Mouse (Mus musculus): ENCODE measurements around the gene Gm5800. TPM values are rescaled to one million over a fixed set of nuclear protein-coding genes. Genes with fewer than 3 reads are reported as not detected.

The Gm5800 gene
- polyA plus RNA-seq (2012; fragmentation: generic; extraction: Trizol): not detected

DNA sequence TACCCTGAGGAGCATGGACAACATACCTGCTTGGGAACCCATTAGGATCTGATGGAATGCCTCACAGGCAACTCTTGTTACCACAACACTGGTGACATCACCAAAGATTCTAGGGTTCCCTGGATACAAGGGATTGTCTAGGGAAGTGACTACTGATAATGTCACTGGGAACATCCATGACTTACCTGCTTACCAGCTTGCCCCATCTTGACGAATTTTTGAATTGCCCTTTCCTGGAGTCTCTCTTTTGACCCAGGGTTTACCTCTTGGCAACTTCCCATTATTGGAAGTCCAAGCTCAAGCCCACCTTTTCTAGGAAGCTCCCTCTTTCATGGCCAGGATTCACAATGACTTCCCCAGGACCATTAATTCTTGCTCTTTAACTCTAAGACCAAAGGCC is at the start of gene Gm5800:
Gene Gm5800 (minus strand): TSS at position 101 of the 400 bp plus-strand sequence.
- Histone ChIP-seq H3ac (ENCODE audit: control insufficient read depth, insufficient read length) (no peak within 1 kb of the TSS), H3K27me3 (ENCODE audit: control insufficient read depth, insufficient read depth, insufficient read length) (no peaks in the 10 kb centered on the region), H3K36me3 (ENCODE audit: control insufficient read depth, insufficient read depth) (no peaks in the 10 kb centered on the region), H3K4me2 (ENCODE audit: low read depth) (no peak within 1 kb of the TSS), H3K79me2 (ENCODE audit: control insufficient read depth, insufficient read depth) (no peaks in the 10 kb centered on the region), H3K4me3 (no peak within 1 kb of the TSS)
- TF ChIP-seq CEBPB (IDR thresholded peaks at IDR 0.05; ENCODE audit: insufficient read depth, poor library complexity, severe bottlenecking): no peak

- H3K27me3 ChIP-seq (ENCODE audit: control insufficient read depth, insufficient read depth, insufficient read length): no peaks in the 10 kb centered on the region
- H3K36me3 ChIP-seq (ENCODE audit: control insufficient read depth, insufficient read depth): no peaks in the 10 kb centered on the region
- H3K79me2 ChIP-seq (ENCODE audit: control insufficient read depth, insufficient read depth): no peaks in the 10 kb centered on the region
- H3ac ChIP-seq (ENCODE audit: control insufficient read depth, insufficient read length): no peak overlapping the region
- no peak overlapping the region for H3K4me3 ChIP-seq
- TF ChIP-seq MYOG (IDR thresholded peaks at IDR 0.05; ENCODE audit: control insufficient read depth in 1 of 3, insufficient read depth in 1 of 3, insufficient read length in 2 of 3, low read depth in 2 of 3): no peak
- no peak for TF ChIP-seq CEBPB (IDR thresholded peaks at IDR 0.05; ENCODE audit: insufficient read depth, poor library complexity, severe bottlenecking)
- no peak for TF ChIP-seq POLR2A (IDR thresholded peaks at IDR 0.05; ENCODE audit: insufficient read length, low read depth)
- TF ChIP-seq TCF12 (IDR thresholded peaks at IDR 0.05; ENCODE audit: insufficient read depth, poor library complexity, severe bottlenecking): no peak
- no peak for TF ChIP-seq POLR2AphosphoS2 (IDR thresholded peaks at IDR 0.05; ENCODE audit: insufficient read length, low read depth)
- TF ChIP-seq REST (IDR thresholded peaks at IDR 0.05; ENCODE audit: insufficient read depth, insufficient read length): no peak
- no peak for TF ChIP-seq E2F4 (IDR thresholded peaks at IDR 0.05; ENCODE audit: insufficient read depth)
- no peak for TF ChIP-seq MYOD1 (IDR thresholded peaks at IDR 0.05; ENCODE audit: control insufficient read depth in 1 of 3, insufficient read length in 2 of 3, low read depth in 2 of 3)
- no peak for TF ChIP-seq TCF3 (IDR thresholded peaks at IDR 0.05; ENCODE audit: insufficient read length, low read depth)
- TF ChIP-seq USF1 (IDR thresholded peaks at IDR 0.05; ENCODE audit: low read depth): no peak
- TF ChIP-seq MAX (IDR thresholded peaks at IDR 0.05; ENCODE audit: low read depth): no peak
- no peak for TF ChIP-seq SRF (IDR thresholded peaks at IDR 0.05; ENCODE audit: control insufficient read depth, insufficient read length, low read depth)
- no peak overlapping the region for H3K4me2 ChIP-seq (ENCODE audit: low read depth)
Measured at GRCm38 (mm10) chr14:51755944-51756343, 39.0 kb upstream of the Gm5800 start.

DNA sequence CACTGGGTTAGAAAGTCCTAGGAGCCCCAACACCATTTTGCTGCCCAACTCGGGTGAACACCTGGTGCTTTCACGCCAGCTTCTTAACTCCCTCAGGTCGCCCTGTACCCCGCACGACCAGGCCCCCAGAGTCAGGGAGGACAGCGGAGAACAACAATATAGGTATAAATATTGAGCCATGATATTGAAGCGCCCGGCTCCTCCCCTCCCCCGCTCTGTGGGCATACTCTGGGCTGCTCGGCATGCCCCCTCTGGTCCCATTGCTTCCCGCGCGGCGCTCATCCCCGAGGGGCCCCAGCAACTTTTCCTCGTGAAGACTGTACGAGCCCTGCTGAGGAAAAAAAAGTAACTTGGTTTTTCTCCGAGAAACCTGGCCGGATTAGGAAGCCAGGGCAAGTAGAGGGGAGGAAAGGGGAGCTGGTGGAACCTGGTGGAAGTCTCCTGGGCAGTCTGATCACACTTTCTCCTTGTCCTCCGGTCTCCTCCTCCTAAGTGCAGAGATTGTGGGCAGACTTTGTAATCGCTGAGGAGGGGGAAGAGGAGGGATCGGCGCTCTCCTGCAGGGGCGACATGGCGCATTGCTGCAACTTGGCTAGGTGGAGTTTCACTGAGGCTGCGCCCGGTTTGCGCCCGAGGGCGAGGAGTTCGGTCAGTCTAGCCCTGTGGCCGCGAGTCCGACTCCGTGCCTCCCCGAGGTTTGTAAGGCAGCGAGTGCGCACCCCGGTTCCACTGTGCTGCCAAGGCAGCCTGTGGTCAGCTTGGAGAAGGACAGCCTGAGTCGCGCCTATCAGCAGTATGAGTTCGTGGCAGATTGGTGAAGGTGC is 23.6 kb upstream of the Gm5800 start:
- peaks cover 5% of the 10 kb centered on the region for H3K27me3 ChIP-seq (ENCODE audit: control insufficient read depth, insufficient read depth, insufficient read length)
- no peak overlapping the region for H3ac ChIP-seq (ENCODE audit: control insufficient read depth, insufficient read length)
- H3K36me3 ChIP-seq (ENCODE audit: control insufficient read depth, insufficient read depth): no peaks in the 10 kb centered on the region
- H3K4me3 ChIP-seq: no peak overlapping the region
- TF ChIP-seq CEBPB (IDR thresholded peaks at IDR 0.05; ENCODE audit: insufficient read depth, poor library complexity, severe bottlenecking): no peak
- no peak overlapping the region for H3K4me2 ChIP-seq (ENCODE audit: low read depth)
- no peaks in the 10 kb centered on the region for H3K79me2 ChIP-seq (ENCODE audit: control insufficient read depth, insufficient read depth)

DNA sequence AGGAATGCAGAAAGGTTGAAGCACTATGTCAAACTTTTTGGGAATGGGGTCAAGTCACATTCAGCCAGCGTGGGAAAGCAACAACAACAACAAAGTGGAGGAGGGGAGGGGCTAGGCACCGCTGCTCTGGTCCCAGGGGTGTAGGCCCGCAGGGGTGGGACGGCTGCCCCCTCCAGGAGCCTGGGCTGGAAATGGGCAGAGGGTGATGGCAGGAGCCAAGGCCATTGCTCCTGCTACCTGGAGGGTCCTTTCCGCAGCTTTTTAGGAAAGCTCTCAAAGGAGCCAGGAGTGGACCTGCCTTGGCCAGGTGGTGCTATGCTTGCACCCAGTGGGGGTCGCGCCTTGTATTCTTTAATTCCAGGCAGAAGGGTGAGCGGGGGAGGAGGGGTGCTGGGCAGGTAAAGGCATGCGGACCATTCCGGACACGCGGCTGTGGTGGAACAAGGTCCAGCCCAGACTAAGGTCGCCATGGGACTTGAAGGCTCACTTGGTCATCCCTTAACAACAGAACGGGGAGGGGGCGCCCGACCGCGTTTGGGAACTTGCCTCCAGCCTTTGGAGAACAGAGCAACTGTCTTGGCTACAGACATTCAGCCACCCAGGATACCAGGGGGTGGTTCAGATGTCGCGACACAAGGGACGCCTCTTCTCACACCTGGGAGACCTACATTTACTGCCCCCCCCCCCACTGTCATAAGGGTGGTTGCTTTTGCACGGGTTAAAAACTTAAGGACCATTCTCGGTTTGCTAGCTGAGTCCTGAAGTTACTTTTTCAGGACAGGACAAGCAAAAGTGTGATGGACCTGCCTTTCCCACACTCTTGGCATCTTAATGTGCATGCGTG is 22.4 kb upstream of the Gm5800 start:
- TF ChIP-seq E2F4 (IDR thresholded peaks at IDR 0.05; ENCODE audit: insufficient read depth): no peak
- TF ChIP-seq TCF3 (IDR thresholded peaks at IDR 0.05; ENCODE audit: insufficient read length, low read depth): no peak
- Histone ChIP-seq H3K4me3 (no peak overlapping the region), H3K79me2 (ENCODE audit: control insufficient read depth, insufficient read depth) (no peaks in the 10 kb centered on the region), H3K4me2 (ENCODE audit: low read depth) (no peak overlapping the region), H3K27me3 (ENCODE audit: control insufficient read depth, insufficient read depth, insufficient read length) (peaks cover 5% of the 10 kb centered on the region), H3ac (ENCODE audit: control insufficient read depth, insufficient read length) (no peak overlapping the region), H3K36me3 (ENCODE audit: control insufficient read depth, insufficient read depth) (no peaks in the 10 kb centered on the region)

DNA sequence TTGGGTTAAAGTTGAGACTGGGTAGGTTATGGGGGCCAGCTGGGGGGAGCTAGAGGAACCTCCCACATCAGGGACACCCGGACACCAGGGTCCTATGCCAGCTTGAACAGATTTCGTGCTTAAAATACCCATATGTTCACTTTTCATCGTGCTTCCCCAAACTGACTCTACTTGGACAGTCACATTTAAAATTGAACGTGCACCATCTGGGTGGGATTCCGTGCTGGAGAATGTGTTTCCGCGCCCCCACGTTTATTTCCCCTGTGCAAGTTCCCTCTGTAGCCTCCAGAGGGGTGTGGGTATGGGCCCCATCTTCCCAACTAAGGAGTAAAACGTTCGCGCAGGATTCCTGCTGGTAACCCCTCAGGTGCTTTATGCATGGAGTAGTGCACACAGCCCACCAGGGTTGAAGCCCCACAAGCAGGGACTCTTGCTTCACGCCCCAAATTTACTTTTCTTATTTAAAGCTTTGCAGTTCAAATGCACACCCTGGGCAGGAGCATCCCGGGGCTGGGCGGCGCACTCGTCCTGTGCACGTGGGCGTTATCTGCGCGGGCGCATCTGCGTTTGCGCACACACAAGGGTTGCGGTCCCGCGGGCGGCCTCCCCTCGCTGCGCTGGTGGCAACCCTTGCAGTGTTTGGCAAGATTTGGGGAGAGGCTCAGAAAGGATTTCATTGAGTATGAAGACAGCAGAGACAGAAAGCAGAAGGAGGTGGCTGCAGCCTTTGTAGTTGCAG is 21.6 kb upstream of the Gm5800 start:
- H3ac ChIP-seq (ENCODE audit: control insufficient read depth, insufficient read length): no peak overlapping the region
- no peaks in the 10 kb centered on the region for H3K79me2 ChIP-seq (ENCODE audit: control insufficient read depth, insufficient read depth)
- no peak overlapping the region for H3K4me2 ChIP-seq (ENCODE audit: low read depth)
- peaks cover 5% of the 10 kb centered on the region for H3K27me3 ChIP-seq (ENCODE audit: control insufficient read depth, insufficient read depth, insufficient read length)
- H3K36me3 ChIP-seq (ENCODE audit: control insufficient read depth, insufficient read depth): no peaks in the 10 kb centered on the region
- TF ChIP-seq TCF12 (IDR thresholded peaks at IDR 0.05; ENCODE audit: insufficient read depth, poor library complexity, severe bottlenecking) (no peak), USF1 (IDR thresholded peaks at IDR 0.05; ENCODE audit: low read depth) (no peak), MAX (IDR thresholded peaks at IDR 0.05; ENCODE audit: low read depth) (no peak), POLR2A (IDR thresholded peaks at IDR 0.05; ENCODE audit: insufficient read length, low read depth) (no peak), SRF (IDR thresholded peaks at IDR 0.05; ENCODE audit: control insufficient read depth, insufficient read length, low read depth) (no peak), E2F4 (IDR thresholded peaks at IDR 0.05; ENCODE audit: insufficient read depth) (no peak), POLR2AphosphoS2 (IDR thresholded peaks at IDR 0.05; ENCODE audit: insufficient read length, low read depth) (no peak), REST (IDR thresholded peaks at IDR 0.05; ENCODE audit: insufficient read depth, insufficient read length) (no peak), TCF3 (IDR thresholded peaks at IDR 0.05; ENCODE audit: insufficient read length, low read depth) (no peak), MYOD1 (IDR thresholded peaks at IDR 0.05; ENCODE audit: control insufficient read depth in 1 of 3, insufficient read length in 2 of 3, low read depth in 2 of 3) (no peak), MYOG (IDR thresholded peaks at IDR 0.05; ENCODE audit: control insufficient read depth in 1 of 3, insufficient read depth in 1 of 3, insufficient read length in 2 of 3, low read depth in 2 of 3) (no peak), CEBPB (IDR thresholded peaks at IDR 0.05; ENCODE audit: insufficient read depth, poor library complexity, severe bottlenecking) (no peak)
- no peak overlapping the region for H3K4me3 ChIP-seq
